Mouse (Mus musculus) embryo, embryonic 11 days (tissue): ENCODE data around the gene Dmtf1.
A peak's percentile ranks its signal among the peaks of the same experiment; 100 is the strongest.
"Not testable (repeated sequence)": the region's sequence is repeated elsewhere in the genome, so short reads cannot be mapped to it uniquely, and the experiment has no call there.

Experiments used
- DNase-seq: peaks from one replicate; pipeline ENCODE4 v3.0.0-alpha.2; 2015

Dmtf1 gene

GRCm38 (mm10) chr5:9161456-9162041, at the start of gene Dmtf1:
Gene Dmtf1, minus strand, starts transcription at chr5:9161776.
- peak; percentile 96 for DNase-seq

GRCm38 (mm10) chr5:9186467-9186866, 24.9 kb upstream of the Dmtf1 start:
- DNase-seq, result no peak

DNA sequence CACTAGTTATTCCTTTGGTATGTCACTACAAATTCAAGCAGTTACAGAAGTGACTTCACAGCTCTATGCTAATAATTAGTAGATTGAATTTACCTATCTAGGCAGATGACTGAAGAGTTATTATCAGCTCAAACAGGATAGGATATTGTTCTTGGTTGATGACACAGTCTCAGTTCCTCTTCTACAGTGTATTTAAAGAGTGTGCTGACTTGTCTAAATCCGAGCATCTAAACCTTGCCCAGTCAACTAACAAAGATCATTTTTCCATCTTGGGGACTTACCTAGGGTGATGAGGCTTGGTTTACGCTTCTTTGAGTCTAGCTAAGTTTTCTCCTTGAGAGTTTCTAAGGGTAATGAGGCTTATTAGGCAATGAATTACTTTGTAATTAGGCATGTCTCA, 11.7 kb upstream of the Dmtf1 start:
- no peak for DNase-seq

DNA sequence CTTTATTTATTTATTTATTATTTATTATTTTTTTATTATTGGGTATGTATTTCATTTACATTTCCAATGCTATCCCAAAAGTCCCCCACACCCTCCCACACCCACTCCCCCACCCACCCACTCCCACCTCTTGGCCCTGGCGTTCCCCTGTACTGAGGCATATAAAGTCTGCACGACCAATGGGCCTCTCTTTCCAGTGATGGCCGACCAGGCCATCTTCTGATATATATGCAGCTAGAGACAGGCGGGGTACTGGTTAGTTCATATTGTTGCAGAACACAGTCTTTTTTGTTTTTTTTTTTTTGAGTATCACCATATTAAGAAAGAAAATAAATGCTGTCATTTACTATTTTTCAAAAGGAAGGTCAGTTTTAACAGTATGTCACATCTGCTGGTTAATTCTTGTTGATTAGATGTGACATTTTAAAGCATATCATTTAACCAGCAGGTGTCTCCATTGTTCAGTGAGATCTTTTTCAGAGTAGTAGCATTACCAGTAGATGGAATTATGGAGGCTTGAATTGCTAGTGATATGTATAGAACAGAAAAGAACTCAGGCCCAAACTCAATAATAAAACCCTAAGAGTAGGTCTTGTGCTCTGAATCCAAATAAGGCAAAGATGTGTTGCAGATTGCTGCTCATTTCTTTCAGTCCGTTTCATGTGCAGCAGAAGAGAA, 7.9 kb upstream of the Dmtf1 start:
- DNase-seq, result peak; percentile 14

GRCm38 (mm10) chr5:9166366-9166765, 4.8 kb upstream of the Dmtf1 start:
- DNase-seq, result no peak

DNA sequence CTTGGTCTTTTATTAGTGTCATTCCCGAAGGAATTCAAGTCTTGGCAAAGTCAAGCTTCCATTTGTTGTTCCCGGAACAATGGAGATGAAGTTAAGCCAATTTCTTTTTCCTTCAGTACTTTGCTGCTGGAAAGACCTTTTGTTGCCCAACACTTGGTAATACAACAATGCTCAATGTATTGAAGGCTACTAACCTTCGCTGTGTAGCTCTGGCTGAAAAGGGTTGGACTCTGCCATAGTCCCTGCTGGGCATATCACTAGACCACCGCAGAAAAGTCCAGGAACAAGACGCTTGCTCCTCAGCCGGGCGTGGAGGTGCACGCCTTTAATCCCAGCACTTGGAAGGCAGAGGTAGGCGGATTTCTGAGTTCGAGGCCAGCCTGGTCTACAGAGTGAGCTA, 3.6 kb upstream of the Dmtf1 start:
- not testable (repeated sequence) for DNase-seq

- no peak for DNase-seq
Measured at GRCm38 (mm10) chr5:9163411-9163810, 1.8 kb upstream of the Dmtf1 start.

DNA sequence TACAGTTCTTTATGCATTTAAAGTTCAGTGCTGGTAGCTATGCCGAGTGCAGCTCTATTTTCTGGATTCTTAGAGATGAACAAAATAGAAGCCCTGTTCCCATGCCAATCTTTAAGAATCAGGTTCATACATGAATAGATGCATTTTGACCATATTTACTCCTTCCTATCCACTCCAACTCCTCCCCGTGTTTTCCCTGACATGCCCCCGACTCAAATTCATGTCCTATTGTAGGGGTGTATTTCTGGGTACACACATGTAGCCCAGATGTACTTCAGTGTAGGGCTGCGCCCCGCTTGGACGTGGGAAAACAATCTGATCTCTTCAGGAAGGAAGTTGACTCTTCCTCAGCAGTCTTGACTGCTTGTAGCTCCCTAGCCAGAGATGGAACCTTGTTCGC, 512 bp upstream of the Dmtf1 start:
- peak; percentile 38 for DNase-seq

DNA sequence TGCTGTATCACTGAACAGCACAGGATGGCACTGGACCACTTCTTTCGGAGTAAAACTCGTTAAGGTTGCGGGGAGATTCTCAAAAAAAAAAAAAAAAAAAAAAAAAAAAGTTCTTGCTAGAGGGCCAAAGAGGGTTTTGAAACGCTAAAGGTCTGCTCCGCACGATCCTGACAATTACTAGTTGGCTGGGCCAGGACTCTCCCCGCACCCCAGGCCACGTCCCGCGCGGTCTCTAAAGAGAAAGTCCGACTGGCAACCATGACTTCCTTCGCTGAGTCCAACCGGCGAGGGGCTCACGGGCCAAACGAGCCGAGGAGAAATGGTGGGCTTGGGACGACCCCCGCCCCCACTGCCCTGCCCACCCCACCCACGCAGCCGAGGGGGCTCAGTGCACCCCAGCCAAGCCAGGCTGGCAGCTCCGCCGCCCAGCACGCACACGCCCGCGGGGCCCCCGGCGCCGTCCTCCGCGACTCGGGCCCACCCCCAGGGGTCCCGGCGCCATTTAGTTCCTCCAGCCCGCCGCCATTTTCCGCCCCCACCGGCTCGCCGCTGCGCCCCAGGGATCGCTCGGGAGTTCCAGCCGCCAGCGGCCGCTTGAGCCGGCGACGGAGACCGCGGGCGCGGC, 633 bp downstream of the Dmtf1 start:
- peak; percentile 77 for DNase-seq

- DNase-seq, result no peak
Measured at GRCm38 (mm10) chr5:9157336-9157735, 4.2 kb downstream of the Dmtf1 start.

DNA sequence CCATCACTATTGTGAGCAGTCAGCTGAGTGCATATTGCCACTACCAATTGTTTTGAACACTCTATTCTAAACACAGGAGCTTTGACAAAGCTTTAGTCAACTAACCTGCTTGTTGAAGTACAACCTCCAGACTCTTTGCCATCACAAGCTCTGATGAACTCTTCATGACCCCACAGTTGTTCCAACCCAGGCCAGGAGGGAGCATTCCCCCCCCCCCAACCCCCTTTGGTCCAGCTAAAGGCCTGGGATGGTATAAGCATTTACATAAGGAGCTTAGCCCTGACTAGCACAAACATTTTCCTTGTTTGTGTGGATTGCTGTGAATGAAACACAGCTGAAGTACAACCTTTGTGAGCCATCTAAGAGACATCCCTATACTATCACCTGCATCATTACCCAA, 4.8 kb downstream of the Dmtf1 start:
- no peak for DNase-seq

DNA sequence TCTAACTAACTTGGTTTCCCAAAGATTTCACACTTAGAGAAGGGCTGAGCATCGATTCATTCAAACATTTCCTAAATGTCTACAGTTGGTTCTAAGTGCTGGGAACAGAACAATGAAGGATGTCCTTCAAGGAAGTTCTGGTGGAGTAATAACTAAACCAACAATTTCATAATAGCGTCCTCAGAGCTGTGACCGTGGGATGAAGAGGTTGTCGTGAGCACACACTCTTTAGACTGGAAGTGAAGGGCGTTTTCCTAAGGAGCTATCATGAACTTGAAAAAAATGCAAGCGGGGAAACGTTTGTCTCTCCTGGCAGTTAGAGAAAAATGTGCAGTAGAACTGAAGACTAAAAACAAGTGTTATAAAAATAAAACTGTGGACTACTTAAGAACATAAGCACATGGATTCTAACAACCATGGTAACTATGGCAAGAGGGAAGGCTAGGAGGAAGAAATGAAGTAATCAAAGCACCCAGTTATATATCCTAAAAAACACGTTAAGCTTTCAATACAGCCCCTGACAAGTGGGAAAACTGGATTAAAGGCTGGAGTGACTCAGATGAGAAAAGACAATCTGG, 12.2 kb downstream of the Dmtf1 start:
- no peak for DNase-seq

- no peak for DNase-seq
Measured at GRCm38 (mm10) chr5:9142376-9142775, 19.2 kb downstream of the Dmtf1 start.

- DNase-seq, result no peak
Measured at GRCm38 (mm10) chr5:9140724-9141123, 20.9 kb downstream of the Dmtf1 start.

GRCm38 (mm10) chr5:9135588-9135987, 26.0 kb downstream of the Dmtf1 start:
- no peak for DNase-seq

GRCm38 (mm10) chr5:9131786-9132185, 29.8 kb downstream of the Dmtf1 start:
- no peak for DNase-seq

DNA sequence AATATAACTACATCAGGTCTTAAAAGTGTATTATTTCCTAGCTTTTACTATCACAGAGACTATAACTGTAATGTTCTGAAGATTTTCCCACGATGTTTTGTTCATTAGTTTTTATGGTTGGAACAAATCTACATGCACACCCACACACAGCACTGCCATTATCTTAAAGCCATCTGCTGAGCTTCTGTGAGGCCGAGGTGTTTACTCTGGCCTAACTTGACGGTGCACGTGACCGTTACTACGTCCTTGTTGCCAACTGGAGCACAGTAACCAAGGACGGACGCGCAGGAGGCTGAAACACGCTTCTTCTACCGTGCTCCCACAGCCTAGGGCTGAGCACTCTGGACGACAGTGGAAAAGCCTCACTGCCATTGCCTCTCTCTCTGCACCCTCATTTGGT, 33.0 kb downstream of the Dmtf1 start:
- no peak for DNase-seq

GRCm38 (mm10) chr5:9124134-9124533, 37.4 kb downstream of the Dmtf1 start:
- no peak for DNase-seq

DNA sequence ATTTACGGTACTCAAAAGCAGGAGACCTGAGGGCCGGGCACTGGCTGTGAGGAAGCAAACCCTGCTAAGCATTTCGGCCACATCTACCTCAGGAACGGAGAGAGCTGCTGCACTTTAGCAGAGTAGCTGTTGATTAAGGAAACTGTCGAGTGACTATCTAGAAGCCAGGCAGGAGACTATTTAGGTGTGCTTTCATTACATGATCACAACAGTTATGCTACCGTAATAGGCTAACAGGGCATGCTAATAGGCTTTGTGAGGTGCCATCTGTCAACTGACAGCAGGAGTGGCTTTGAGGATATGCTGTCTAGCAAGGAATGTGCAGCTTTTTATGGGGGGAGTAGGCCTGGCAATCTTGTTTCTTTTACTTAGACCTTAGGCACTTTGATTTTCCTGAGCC, 47.4 kb downstream of the Dmtf1 start:
- no peak for DNase-seq

- peak; percentile 79 for DNase-seq
Measured at GRCm38 (mm10) chr5:9111759-9112158, 49.8 kb downstream of the Dmtf1 start.

- DNase-seq, result no peak
Measured at GRCm38 (mm10) chr5:9111285-9111684, 50.3 kb downstream of the Dmtf1 start.

- DNase-seq, result no peak
Measured at GRCm38 (mm10) chr5:9109582-9109981, 52.0 kb downstream of the Dmtf1 start.

- DNase-seq, result no peak
Measured at GRCm38 (mm10) chr5:9108490-9108889, 53.1 kb downstream of the Dmtf1 start.
